ENCODE assay signal across 9 mouse cellular contexts in the genomic region with DNA sequence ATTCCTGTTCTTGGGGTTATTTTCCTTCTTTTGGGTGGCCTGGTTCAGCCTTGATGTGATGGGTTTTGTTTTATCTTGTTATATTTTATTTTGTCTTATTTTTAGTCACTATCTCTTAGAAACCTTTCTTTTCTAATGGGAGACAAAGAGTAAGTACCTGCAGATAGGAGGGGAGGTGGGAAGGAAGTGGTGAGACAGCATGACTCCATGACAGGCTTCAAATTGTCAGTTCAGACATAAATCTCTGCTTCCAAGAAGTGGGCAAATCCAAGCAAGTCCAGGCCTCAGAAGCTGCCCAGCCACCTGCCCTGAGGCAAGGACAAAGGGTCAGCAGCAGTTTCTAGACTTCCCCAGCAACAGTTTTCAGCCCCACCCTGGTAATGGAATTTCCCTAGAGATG.
DNase-seq lines count a peak whose midpoint lies in the region; ATAC-seq and TF ChIP-seq lines count a peak whose summit lies in the region.
"Had no signal": no experiment of that assay in that cellular context is flagged by ENCODE, and none has a peak within 500 bp of the region (broad histone marks: within the 10 kb centered on the region; RNA-seq: fewer than 3 reads in every experiment).

No protein-coding gene starts in this region.

- no peaks in the 10 kb centered on the region for H3K4me1 ChIP-seq in lung, embryonic 15.5 days
- no peaks in the 10 kb centered on the region for H3K4me1 ChIP-seq in lung, postnatal 0 days (ENCODE audit: insufficient read depth, low read depth, low read length)
- H3K4me1 ChIP-seq in embryonic facial prominence, embryonic 15.5 days = no peaks in the 10 kb centered on the region
- H3K4me1 ChIP-seq in limb, embryonic 12.5 days (replicated peaks) = no peaks in the 10 kb centered on the region
- no peaks in the 10 kb centered on the region for H3K4me1 ChIP-seq in stomach, embryonic 15.5 days
- H3K4me1 ChIP-seq: megakaryocyte, embryonic 14.5 days had no signal

- H3K27me3 ChIP-seq in lung, embryonic 15.5 days = no peaks in the 10 kb centered on the region
- H3K27me3 ChIP-seq in lung, postnatal 0 days (replicated peaks; ENCODE audit: insufficient read depth, low read length) = no peaks in the 10 kb centered on the region
- no peaks in the 10 kb centered on the region for H3K27me3 ChIP-seq in embryonic facial prominence, embryonic 15.5 days
- H3K27me3 ChIP-seq in limb, embryonic 12.5 days = no peaks in the 10 kb centered on the region
- no peaks in the 10 kb centered on the region for H3K27me3 ChIP-seq in stomach, embryonic 15.5 days (replicated peaks)
- H3K27me3 ChIP-seq: megakaryocyte, embryonic 14.5 days had no signal

- TF ChIP-seq EP300 in lung, postnatal 0 days (IDR thresholded peaks at IDR 0.05) = no peak

- ATAC-seq in lung, embryonic 15.5 days (ENCODE audit: borderline replicate concordance, extremely low read depth, low FRiP score, low TSS enrichment) = no peak
- ATAC-seq in lung, postnatal 0 days = no peak
- ATAC-seq in embryonic facial prominence, embryonic 15.5 days (ENCODE audit: insufficient number of reproducible peaks, low FRiP score, low TSS enrichment, low read depth) = no peak
- no peak for ATAC-seq in limb, embryonic 12.5 days (ENCODE audit: insufficient number of reproducible peaks, insufficient read depth, low FRiP score, low TSS enrichment, low read depth)
- no peak for ATAC-seq in stomach, embryonic 15.5 days (ENCODE audit: insufficient read depth, low FRiP score, low read depth)
- no peak for ATAC-seq in inflammation-experienced regulatory T-cells, adult 6 months

- no peak for TF ChIP-seq CTCF in lung, postnatal 0 days (IDR thresholded peaks at IDR 0.05)

- peak overlapping the region; percentile 18; the same call in 1 of the 2 replicates for H3K4me2 ChIP-seq in lung, embryonic 15.5 days
- H3K4me2 ChIP-seq in lung, postnatal 0 days (replicated peaks; ENCODE audit: low read depth, low read length) = no peak overlapping the region
- H3K4me2 ChIP-seq in embryonic facial prominence, embryonic 15.5 days (replicated peaks) = peak overlapping the region; percentile 27
- H3K4me2 ChIP-seq in limb, embryonic 12.5 days = peak overlapping the region; percentile 35
- H3K4me2 ChIP-seq in stomach, embryonic 15.5 days = peak overlapping the region; percentile 21; the same call in 1 of the 2 replicates

- H3K4me3 ChIP-seq in lung, embryonic 15.5 days = peak overlapping the region; percentile 10; the same call in 1 of the 2 replicates
- H3K4me3 ChIP-seq in lung, postnatal 0 days (ENCODE audit: low read depth, low read length) = no peak overlapping the region
- H3K4me3 ChIP-seq in embryonic facial prominence, embryonic 15.5 days (replicated peaks) = peak overlapping the region; percentile 21
- peak overlapping the region; percentile 19; the same call in 1 of the 2 replicates for H3K4me3 ChIP-seq in limb, embryonic 12.5 days (replicated peaks)
- H3K4me3 ChIP-seq in stomach, embryonic 15.5 days (replicated peaks) = 0 out of 2 replicates have a peak overlapping the region, but pooled peaks have one; percentile 8
- H3K4me3 ChIP-seq: megakaryocyte, embryonic 14.5 days had no signal

- no peak overlapping the region for H3K9ac ChIP-seq in lung, embryonic 15.5 days
- H3K9ac ChIP-seq in lung, postnatal 0 days (replicated peaks; ENCODE audit: low read depth) = no peak overlapping the region
- no peak overlapping the region for H3K9ac ChIP-seq in embryonic facial prominence, embryonic 15.5 days
- H3K9ac ChIP-seq in limb, embryonic 12.5 days (replicated peaks) = no peak overlapping the region
- no peak overlapping the region for H3K9ac ChIP-seq in stomach, embryonic 15.5 days

- no peaks in the 10 kb centered on the region for H3K36me3 ChIP-seq in lung, embryonic 15.5 days
- H3K36me3 ChIP-seq in lung, postnatal 0 days (ENCODE audit: insufficient read depth, low read length) = no peaks in the 10 kb centered on the region
- no peaks in the 10 kb centered on the region for H3K36me3 ChIP-seq in embryonic facial prominence, embryonic 15.5 days
- H3K36me3 ChIP-seq in limb, embryonic 12.5 days = no peaks in the 10 kb centered on the region
- H3K36me3 ChIP-seq in stomach, embryonic 15.5 days = no peaks in the 10 kb centered on the region

- H3K9me3 ChIP-seq in lung, embryonic 15.5 days = no peaks in the 10 kb centered on the region
- H3K9me3 ChIP-seq in lung, postnatal 0 days (ENCODE audit: low read length) = no peaks in the 10 kb centered on the region
- H3K9me3 ChIP-seq in embryonic facial prominence, embryonic 15.5 days (replicated peaks) = no peaks in the 10 kb centered on the region
- H3K9me3 ChIP-seq in limb, embryonic 12.5 days = no peaks in the 10 kb centered on the region
- H3K9me3 ChIP-seq in stomach, embryonic 15.5 days = no peaks in the 10 kb centered on the region
- H3K9me3 ChIP-seq: megakaryocyte, embryonic 14.5 days had no signal

- no peak overlapping the region for H3K27ac ChIP-seq in lung, embryonic 15.5 days
- H3K27ac ChIP-seq in lung, postnatal 0 days (ENCODE audit: low read length) = no peak overlapping the region
- H3K27ac ChIP-seq in embryonic facial prominence, embryonic 15.5 days (replicated peaks) = no peak overlapping the region
- no peak overlapping the region for H3K27ac ChIP-seq in limb, embryonic 12.5 days
- H3K27ac ChIP-seq in stomach, embryonic 15.5 days = no peak overlapping the region

- no peak for DNase-seq in lung, postnatal 0 days (ENCODE audit: low spot score)
- DNase-seq in T-cell, adult 2 months (ENCODE audit: low spot score) = no peak
- DNase-seq: kidney, adult 18-20 months had no signal
